Mouse (Mus musculus): ENCODE results near the gene Ddx10. TPM values are rescaled to one million over a fixed set of nuclear protein-coding genes. Genes with fewer than 3 reads are reported as not detected.

Gene Ddx10
- polyA plus RNA-seq (2014; fragmentation: Illumina TruSeq; extraction: RNeasy Lipid Tissue Mini Kit (QIAGEN cat#74804); ENCODE audit: low read depth, low replicate concordance): 11.4 TPM

GRCm38 (mm10) chr9:53247953-53248397 is at the start of gene Ddx10:
Gene Ddx10 (minus strand): TSS chr9:53248053.

Other genes starting within 250 kb of the Ddx10 start
- gene Exph5, start 53.6 kb upstream of the Ddx10 start, polyA plus RNA-seq (2014; fragmentation: Illumina TruSeq; extraction: RNeasy Lipid Tissue Mini Kit (QIAGEN cat#74804); ENCODE audit: low read depth, low replicate concordance): not detected
- 10.6 TPM for gene Kdelc2, start 136.0 kb upstream of the Ddx10 start, polyA plus RNA-seq (2014; fragmentation: Illumina TruSeq; extraction: RNeasy Lipid Tissue Mini Kit (QIAGEN cat#74804); ENCODE audit: low read depth, low replicate concordance)
- gene 4930550C14Rik, start 154.3 kb upstream of the Ddx10 start, polyA plus RNA-seq (2014; fragmentation: Illumina TruSeq; extraction: RNeasy Lipid Tissue Mini Kit (QIAGEN cat#74804); ENCODE audit: low read depth, low replicate concordance): 0.81 TPM

Data from heart, adult 10 weeks (tissue).